Mouse (Mus musculus) limb, embryonic 10.5 days (tissue): ENCODE measurements around the gene Gle1. TPM values are rescaled to one million over a fixed set of nuclear protein-coding genes. Genes with fewer than 3 reads are reported as not detected.

Experiments
- DNase-seq: peaks from one replicate; pipeline ENCODE4 v3.0.0-alpha.2; 2017; ENCODE audit warnings: low spot score
- H3K27ac ChIP-seq: fragments of 300-500 bp; sonication (generic); 2 replicates; pipeline ENCODE4 v1.5.1; 2016; ENCODE audit warnings: mild to moderate bottlenecking
- H3K27me3 ChIP-seq: fragments of 300-500 bp; sonication (generic); 2 replicates; pipeline ENCODE4 v1.6.1; 2016; ENCODE audit warnings: low read depth, mild to moderate bottlenecking; ENCODE audit not compliant: poor library complexity, severe bottlenecking
- H3K36me3 ChIP-seq: fragments of 300-500 bp; sonication (generic); 2 replicates; pipeline ENCODE4 v1.6.1; 2016; ENCODE audit warnings: mild to moderate bottlenecking, moderate library complexity
- H3K4me1 ChIP-seq: fragments of 300-500 bp; sonication (generic); 2 replicates; pipeline ENCODE4 v1.6.1; 2016
- H3K4me3 ChIP-seq: fragments of 300-500 bp; sonication (generic); 2 replicates; pipeline ENCODE4 v1.5.1; 2016; ENCODE audit warnings: mild to moderate bottlenecking, moderate library complexity
- H3K9me3 ChIP-seq: fragments of 300-500 bp; sonication (generic); replicated peaks from 2 replicates; pipeline ENCODE4 v1.6.1; 2016; ENCODE audit warnings: mild to moderate bottlenecking
- WGBS: fragments of 180-500 bp; shearing (Covaris S2); methylation state at CpG from one replicate; pipeline ENCODE4 v1.1.7; 2016; 5-methylcytosine and 5-hydroxymethylcytosine counted together
- microRNA-seq: library from miRNA; unstranded; fragments of <30 nt; microRNA quantifications from one replicate; pipeline ENCODE4, GENCODE M21; 2017
- polyA plus RNA-seq: library from polyadenylated mRNA; unstranded; fragments of >200 nt; fragmentation: Nextera tagmentation; extraction: Ambion mirVana; gene quantifications from 2 replicates; pipeline ENCODE4 v1.2.1, GENCODE M21; 2016

The Gle1 gene
- polyA plus RNA-seq, 1 experiment from 2014 or later: 86.9 TPM

DNA sequence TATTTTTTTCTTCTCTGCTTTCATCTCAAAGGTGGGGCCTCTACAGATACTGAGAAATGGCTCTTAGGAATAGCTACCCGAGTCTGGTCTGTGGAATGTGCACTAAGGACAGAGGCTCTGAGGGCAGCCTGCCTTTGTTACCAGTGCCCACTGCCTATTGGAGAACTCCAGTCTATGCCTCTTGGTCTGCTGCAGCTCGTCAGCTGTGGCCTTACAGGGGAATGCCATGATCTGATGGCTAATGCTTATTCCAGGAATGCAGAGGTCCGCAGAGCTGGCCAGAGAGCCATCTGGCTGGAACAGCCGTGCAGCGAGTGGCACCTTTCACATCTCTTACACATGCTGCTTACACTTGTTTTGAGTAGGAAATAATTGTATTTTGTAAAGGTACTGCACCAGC, 32.5 kb downstream of the Gle1 start:
- H3K4me3 ChIP-seq: no peak overlapping the region
- H3K27me3 ChIP-seq: no peaks in the 10 kb centered on the region
- 75% methylated on average over 5 of the region's 5 CpGs for WGBS
- no peak for DNase-seq
- peaks cover 31% of the 10 kb centered on the region for H3K36me3 ChIP-seq
- no peaks in the 10 kb centered on the region for H3K9me3 ChIP-seq
- no peak overlapping the region for H3K27ac ChIP-seq
- H3K4me1 ChIP-seq: peaks cover 26% of the 10 kb centered on the region

DNA sequence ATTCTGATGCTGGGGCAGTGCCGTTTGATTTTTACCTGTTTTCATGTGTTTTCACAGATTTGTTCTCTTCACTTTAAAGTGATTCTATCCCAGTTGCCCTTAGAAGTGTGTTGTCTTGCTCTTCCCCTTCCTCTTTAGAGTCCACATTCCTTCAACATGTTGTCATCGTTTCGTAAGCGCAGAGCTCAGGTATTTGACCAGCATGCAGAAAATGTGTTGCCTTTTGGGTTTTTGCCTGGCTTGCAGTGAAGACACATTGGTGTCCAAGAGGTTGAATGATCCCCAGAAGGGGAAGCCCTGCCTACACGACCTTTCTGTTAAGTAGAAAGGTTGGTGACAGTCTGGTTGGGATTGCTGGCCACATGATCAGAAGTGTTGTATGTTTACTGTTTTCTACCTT, 33.4 kb downstream of the Gle1 start:
- WGBS: 88% methylated on average over 5 of the region's 5 CpGs
- peaks cover 26% of the 10 kb centered on the region for H3K4me1 ChIP-seq
- no peaks in the 10 kb centered on the region for H3K9me3 ChIP-seq
- H3K36me3 ChIP-seq: peaks cover 34% of the 10 kb centered on the region
- no peak overlapping the region for H3K4me3 ChIP-seq
- DNase-seq: no peak
- no peaks in the 10 kb centered on the region for H3K27me3 ChIP-seq
- H3K27ac ChIP-seq: no peak overlapping the region

GRCm38 (mm10) chr2:29971838-29972635, 36.8 kb downstream of the Gle1 start:
- 92% methylated on average over 9 of the region's 9 CpGs for WGBS
- peaks cover 11% of the 10 kb centered on the region for H3K4me1 ChIP-seq
- no peak overlapping the region for H3K27ac ChIP-seq
- H3K9me3 ChIP-seq: no peaks in the 10 kb centered on the region
- DNase-seq: no peak
- H3K36me3 ChIP-seq: peaks cover 45% of the 10 kb centered on the region
- no peaks in the 10 kb centered on the region for H3K27me3 ChIP-seq
- no peak overlapping the region for H3K4me3 ChIP-seq

- WGBS: 24% methylated on average over 2 of the region's 2 CpGs
- no peak for DNase-seq
- H3K4me1 ChIP-seq: 0 out of 2 replicates have a peak, but pooled peaks cover 2% of the 10 kb centered on the region
- H3K4me3 ChIP-seq: no peak overlapping the region
- H3K27me3 ChIP-seq: no peaks in the 10 kb centered on the region
- peaks cover 38% of the 10 kb centered on the region for H3K36me3 ChIP-seq
- no peaks in the 10 kb centered on the region for H3K9me3 ChIP-seq
- H3K27ac ChIP-seq: no peak overlapping the region
These were observed 38.3 kb downstream of the Gle1 start for GRCm38 (mm10) chr2:29973525-29973924.

GRCm38 (mm10) chr2:29977307-29977706, 42.1 kb downstream of the Gle1 start:
- no peak overlapping the region for H3K4me3 ChIP-seq
- no peaks in the 10 kb centered on the region for H3K9me3 ChIP-seq
- H3K4me1 ChIP-seq: no peaks in the 10 kb centered on the region
- H3K27ac ChIP-seq: no peak overlapping the region
- peaks cover 55% of the 10 kb centered on the region for H3K36me3 ChIP-seq
- no peaks in the 10 kb centered on the region for H3K27me3 ChIP-seq
- DNase-seq: no peak

DNA sequence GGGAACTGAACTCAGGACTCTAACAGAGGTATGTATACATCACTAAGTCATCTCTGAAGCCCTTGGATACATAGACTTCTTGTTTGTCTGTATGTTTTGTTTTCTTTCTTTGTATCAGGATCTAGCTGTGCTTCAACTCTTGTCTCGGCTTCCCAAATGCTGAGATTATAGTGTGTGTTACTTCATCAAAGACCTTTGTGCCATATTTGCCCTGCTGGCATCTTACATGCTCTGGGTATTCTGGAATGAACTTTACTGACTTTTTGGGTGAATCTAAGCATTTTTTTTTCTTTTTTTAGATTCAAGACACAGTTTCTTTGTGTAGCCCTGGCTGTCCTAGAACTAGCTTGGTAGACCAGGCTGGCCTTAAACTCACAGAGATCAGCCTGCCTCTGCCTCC, 45.4 kb downstream of the Gle1 start:
- no peak for DNase-seq
- Histone ChIP-seq H3K4me3 (no peak overlapping the region), H3K9me3 (no peaks in the 10 kb centered on the region), H3K27me3 (no peaks in the 10 kb centered on the region), H3K4me1 (no peaks in the 10 kb centered on the region), H3K36me3 (peaks cover 79% of the 10 kb centered on the region), H3K27ac (no peak overlapping the region)
- 98% methylated on average over 1 of the region's 1 CpGs for WGBS

DNA sequence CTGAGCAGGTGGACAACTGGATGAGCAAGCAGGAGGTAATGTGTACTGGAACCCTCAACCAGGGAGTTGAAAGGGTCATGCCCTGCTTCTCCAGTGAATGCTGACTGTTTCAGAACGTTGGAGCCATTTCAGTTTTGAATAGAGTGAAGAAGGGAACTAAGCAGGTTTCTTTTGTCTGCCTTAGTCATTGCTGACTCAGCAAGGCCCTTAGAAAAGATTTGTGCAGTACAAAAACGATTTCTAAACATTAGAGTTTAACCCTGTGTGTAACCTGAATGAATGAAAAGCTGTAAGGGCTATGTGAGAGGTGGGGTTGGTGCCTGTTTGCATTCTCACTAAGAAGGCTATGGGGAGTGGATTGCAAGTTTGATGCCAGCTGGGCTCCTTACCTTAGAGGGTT, 56.7 kb downstream of the Gle1 start:
- DNase-seq: no peak
- Histone ChIP-seq H3K27me3 (no peaks in the 10 kb centered on the region), H3K4me3 (no peak overlapping the region), H3K4me1 (no peaks in the 10 kb centered on the region), H3K9me3 (no peaks in the 10 kb centered on the region), H3K27ac (no peak overlapping the region), H3K36me3 (peaks cover 100% of the 10 kb centered on the region)
- WGBS: 70% methylated on average over 2 of the region's 2 CpGs

- H3K36me3 ChIP-seq: peaks cover 100% of the 10 kb centered on the region
- WGBS: 88% methylated on average over 1 of the region's 1 CpGs
- no peaks in the 10 kb centered on the region for H3K4me1 ChIP-seq
- H3K27me3 ChIP-seq: no peaks in the 10 kb centered on the region
- DNase-seq: no peak
- no peaks in the 10 kb centered on the region for H3K9me3 ChIP-seq
- H3K4me3 ChIP-seq: no peak overlapping the region
- H3K27ac ChIP-seq: no peak overlapping the region
These were observed 73.9 kb downstream of the Gle1 start for GRCm38 (mm10) chr2:30009101-30009500.

Small RNA genes lying within 50 kb of the gene (microRNA-seq; reads per million reads assigned to microRNA genes)
- 2.1 reads per million for gene Mir6997

Other genes with a start within 250 kb of the Gle1 start
- gene Gm13420, start 183.7 kb upstream of the Gle1 start, polyA plus RNA-seq: 0.26 TPM in 1 of 2 replicates, not detected in the other
- gene Gm13547, start 176.1 kb upstream of the Gle1 start, polyA plus RNA-seq: 0.68 TPM in 1 of 2 replicates, not detected in the other
- 45.5 and 52.8 TPM in 2 replicates for gene Coq4, start 147.9 kb upstream of the Gle1 start, polyA plus RNA-seq
- gene Trub2, start 146.9 kb upstream of the Gle1 start, polyA plus RNA-seq: 65.7 and 73.8 TPM in 2 replicates
- gene Slc27a4, start 132.8 kb upstream of the Gle1 start, polyA plus RNA-seq: 8.5 and 9.8 TPM in 2 replicates
- gene Urm1, start 115.4 kb upstream of the Gle1 start, polyA plus RNA-seq: 20.4 and 25.1 TPM in 2 replicates
- gene Cercam, start 66.3 kb upstream of the Gle1 start, polyA plus RNA-seq: 8.9 and 11.4 TPM in 2 replicates
- gene Odf2, start 46.2 kb upstream of the Gle1 start, polyA plus RNA-seq: 101 and 105 TPM in 2 replicates
- gene Sptan1, start 30.1 kb downstream of the Gle1 start, polyA plus RNA-seq: 70.6 and 80.4 TPM in 2 replicates
- 38.6 and 45.0 TPM in 2 replicates for gene Wdr34, start 113.5 kb downstream of the Gle1 start, polyA plus RNA-seq
- 854 and 929 TPM in 2 replicates for gene Set, start 122.0 kb downstream of the Gle1 start, polyA plus RNA-seq
- gene Pkn3, start 142.3 kb downstream of the Gle1 start, polyA plus RNA-seq: 13.5 and 14.7 TPM in 2 replicates
- gene Zdhhc12, start 158.2 kb downstream of the Gle1 start, polyA plus RNA-seq: 35.6 and 37.2 TPM in 2 replicates
- gene Zer1, start 189.2 kb downstream of the Gle1 start, polyA plus RNA-seq: 6.5 and 9.3 TPM in 2 replicates
- gene Tbc1d13, start 198.3 kb downstream of the Gle1 start, polyA plus RNA-seq: 6.8 and 8.1 TPM in 2 replicates
- gene Endog, start 236.1 kb downstream of the Gle1 start, polyA plus RNA-seq: 15.2 and 19.5 TPM in 2 replicates
- gene Spout1, start 243.0 kb downstream of the Gle1 start, polyA plus RNA-seq: 104 and 107 TPM in 2 replicates